ENCODE assay signal across 34 mouse cellular contexts in the genomic region with DNA sequence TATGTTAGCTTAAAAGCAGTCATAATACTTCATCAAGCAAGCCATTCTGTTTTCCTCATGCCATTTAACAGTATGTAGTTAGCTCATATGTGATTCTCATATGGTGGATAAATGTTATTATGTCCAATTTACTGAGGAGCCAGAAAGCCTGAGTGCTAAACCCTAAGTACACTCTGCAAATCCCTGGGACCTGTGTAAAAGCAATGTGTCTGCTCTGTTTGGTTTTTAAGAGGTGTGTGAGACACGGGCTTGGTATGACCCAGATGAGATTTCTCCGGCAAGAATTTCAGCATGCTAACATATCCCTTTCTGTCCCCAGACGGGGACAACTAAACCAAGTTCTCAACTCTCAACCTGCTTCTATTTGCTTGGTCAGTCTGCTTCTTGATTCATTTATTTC.
"Had no signal": no experiment of that assay in that cellular context is flagged by ENCODE, and none has a peak within 500 bp of the region (broad histone marks: within the 10 kb centered on the region; RNA-seq: fewer than 3 reads in every experiment).

No protein-coding gene starts in this region.

- DNase-seq: heart, postnatal 10 days; heart, postnatal 14 days; heart, postnatal 36 days; heart, postnatal 4 days; kidney, adult 11 months; kidney, adult 18-20 months; kidney, adult 2 months; kidney, adult 8-10 months; kidney, adult 9 months; kidney, postnatal 10 days; kidney, postnatal 14 days; kidney, postnatal 25 days; kidney, postnatal 36 days; kidney, postnatal 4 days; layer of hippocampus, adult 9-11 months; layer of hippocampus, postnatal 36 days had no signal

- H3K27me3 ChIP-seq: heart, embryonic 12.5 days; heart, embryonic 13.5 days; heart, embryonic 15.5 days; hindbrain, embryonic 12.5 days; hindbrain, embryonic 13.5 days; hindbrain, embryonic 15.5 days; intestine, embryonic 15.5 days; kidney, embryonic 15.5 days had no signal

- ATAC-seq: hindbrain, embryonic 16.5 days; hindbrain, postnatal 0 days; inflammation-experienced regulatory T-cells, adult 6 months; intestine, embryonic 15.5 days; intestine, embryonic 16.5 days; intestine, postnatal 0 days had no signal

- H3K4me2 ChIP-seq: heart, embryonic 11.5 days; heart, embryonic 12.5 days; heart, embryonic 13.5 days; heart, embryonic 15.5 days; hindbrain, embryonic 12.5 days; hindbrain, embryonic 13.5 days; hindbrain, embryonic 15.5 days; intestine, embryonic 15.5 days; kidney, embryonic 15.5 days had no signal

- H3K9ac ChIP-seq: heart, embryonic 12.5 days; heart, embryonic 13.5 days; heart, embryonic 15.5 days; hindbrain, embryonic 12.5 days; hindbrain, embryonic 13.5 days; hindbrain, embryonic 15.5 days; intestine, embryonic 15.5 days; kidney, embryonic 15.5 days had no signal

- H3K36me3 ChIP-seq: heart, embryonic 10.5 days; hindbrain, embryonic 10.5 days; hindbrain, embryonic 12.5 days; hindbrain, embryonic 13.5 days; hindbrain, embryonic 15.5 days; intestine, embryonic 15.5 days had no signal

- H3K27ac ChIP-seq: heart, embryonic 10.5 days; heart, embryonic 13.5 days; heart, embryonic 15.5 days; hindbrain, embryonic 10.5 days; hindbrain, embryonic 12.5 days; hindbrain, embryonic 13.5 days; hindbrain, embryonic 15.5 days; hindbrain, postnatal 0 days; intestine, embryonic 15.5 days; kidney, embryonic 15.5 days; kidney, postnatal 0 days; layer of hippocampus, adult 2 months had no signal

- H3K4me3 ChIP-seq: heart, embryonic 10.5 days; heart, embryonic 12.5 days; heart, embryonic 13.5 days; heart, embryonic 15.5 days; hindbrain, embryonic 10.5 days; hindbrain, embryonic 12.5 days; hindbrain, embryonic 13.5 days; hindbrain, embryonic 15.5 days; intestine, embryonic 15.5 days; kidney, embryonic 15.5 days; layer of hippocampus, adult 2 months had no signal

- H3K9me3 ChIP-seq: hindbrain, embryonic 12.5 days; hindbrain, embryonic 13.5 days; hindbrain, embryonic 15.5 days had no signal

- H3K4me1 ChIP-seq: heart, embryonic 10.5 days; heart, embryonic 12.5 days; heart, embryonic 13.5 days; heart, embryonic 15.5 days; hindbrain, embryonic 10.5 days; hindbrain, embryonic 12.5 days; hindbrain, embryonic 13.5 days; hindbrain, embryonic 15.5 days; intestine, embryonic 15.5 days; kidney, embryonic 15.5 days had no signal
